Mouse (Mus musculus): ENCODE results near the gene Plaa. TPM values are rescaled to one million over a fixed set of nuclear protein-coding genes. Genes with fewer than 3 reads are reported as not detected.
A peak's percentile ranks its signal among the peaks of the same experiment; 100 is the strongest.

Plaa gene
- total RNA-seq, 4 experiments from 2014 or later, result 54.4 to 59.2 (median 58.1) TPM

- no peak for DNase-seq
These were observed 48.0 kb downstream of the Plaa start for GRCm38 (mm10) chr4:94554955-94555494.

- DNase-seq, result no peak
These were observed 58.7 kb downstream of the Plaa start for GRCm38 (mm10) chr4:94544321-94544720.

GRCm38 (mm10) chr4:94543041-94543440 is 60.0 kb downstream of the Plaa start:
- no peak for DNase-seq

- no peak for DNase-seq
These were observed 69.8 kb downstream of the Plaa start for GRCm38 (mm10) chr4:94533205-94533604.

- DNase-seq, result no peak
These were observed 73.6 kb downstream of the Plaa start for GRCm38 (mm10) chr4:94529448-94529847.

- no peak for DNase-seq
These were observed 79.7 kb downstream of the Plaa start for GRCm38 (mm10) chr4:94523321-94523720.

GRCm38 (mm10) chr4:94517631-94518030 is 85.4 kb downstream of the Plaa start:
- peak; percentile 17 for DNase-seq

Other genes starting within 250 kb of the Plaa start
- gene Gm10306, start 46.7 kb downstream of the Plaa start, total RNA-seq (2022), result under 1 TPM in 1 of 4 experiments, not detected in 3; 0.62 TPM
- 10 to 100 TPM in 3 of 4 experiments, 1 to 10 TPM in 1; 9.5 to 11.5 (median 10.8) TPM for gene Caap1, start 46.4 kb downstream of the Plaa start, total RNA-seq (2022)
- 10 to 100 TPM; 17.9 to 23.3 (median 18.7) TPM for gene Ift74, start 11.2 kb upstream of the Plaa start, total RNA-seq (2022)
- gene Lrrc19, start 46.9 kb upstream of the Plaa start, total RNA-seq (2022), result not detected
- 10 to 100 TPM; 36.4 to 64.0 (median 59.5) TPM for gene Tek, start 136.0 kb upstream of the Plaa start, total RNA-seq (2022)

Data from adrenal gland, adult 8-10 months (tissue).